Mouse (Mus musculus): ENCODE data around the gene Efhc1. TPM values are rescaled to one million over a fixed set of nuclear protein-coding genes. Genes with fewer than 3 reads are reported as not detected.

Efhc1 gene
- total RNA-seq, 2 experiments from 2014 or later, result 0.80 to 1.8 TPM

GRCm38 (mm10) chr1:20941322-20941721 is 10.1 kb upstream of the Efhc1 start:
- DNase-seq (ENCODE audit: low spot score in 2 of 2), result no peak
- intact Hi-C loops (cut with DNase I), result no loop called here

GRCm38 (mm10) chr1:20941857-20942256 is 9.6 kb upstream of the Efhc1 start:
- no peak for DNase-seq (ENCODE audit: low spot score in 2 of 2)
- intact Hi-C loops (cut with DNase I), result no loop called here

- intact Hi-C loops (cut with DNase I), result no loop called here
- DNase-seq (ENCODE audit: low spot score in 2 of 2), result no peak
These were observed 8.4 kb upstream of the Efhc1 start for GRCm38 (mm10) chr1:20943016-20943415.

GRCm38 (mm10) chr1:20951799-20952198 is 373 bp downstream of the Efhc1 start:
- intact Hi-C loops (cut with DNase I), result loop anchor here (10.0 kb wide), 1 partner anchor 123 kb away; the partner anchor contains the start of gene Tram2

GRCm38 (mm10) chr1:20954876-20955275 is 3.5 kb downstream of the Efhc1 start:
- DNase-seq (ENCODE audit: low spot score in 2 of 2), result no peak
- intact Hi-C loops (cut with DNase I), result loop anchor here (10.0 kb wide), 1 partner anchor 120 kb away; the partner anchor contains the start of gene Tram2

More at GRCm38 (mm10) chr1:20951799-20952198, 373 bp downstream of the Efhc1 start:
- DNase-seq (ENCODE audit: low spot score in 2 of 2), result no peak

- DNase-seq (ENCODE audit: low spot score in 2 of 2), result no peak
- intact Hi-C loops (cut with DNase I), result no loop called here
These were observed 18.2 kb downstream of the Efhc1 start for GRCm38 (mm10) chr1:20969642-20970041.

GRCm38 (mm10) chr1:20973389-20973788 is 22.0 kb downstream of the Efhc1 start:
- no peak for DNase-seq (ENCODE audit: low spot score in 2 of 2)
- intact Hi-C loops (cut with DNase I), result no loop called here

GRCm38 (mm10) chr1:20974341-20975135 is 23.1 kb downstream of the Efhc1 start:
- DNase-seq (ENCODE audit: low spot score in 2 of 2), result no peak
- intact Hi-C loops (cut with DNase I), result no loop called here

- intact Hi-C loops (cut with DNase I), result no loop called here
These were observed 29.1 kb downstream of the Efhc1 start for GRCm38 (mm10) chr1:20980553-20980952.

GRCm38 (mm10) chr1:20981764-20982163 is 30.3 kb downstream of the Efhc1 start:
- DNase-seq (ENCODE audit: low spot score in 2 of 2), result no peak
- intact Hi-C loops (cut with DNase I), result no loop called here

More at GRCm38 (mm10) chr1:20980553-20980952, 29.1 kb downstream of the Efhc1 start:
- DNase-seq (ENCODE audit: low spot score in 2 of 2), result no peak

GRCm38 (mm10) chr1:20984103-20984502 is 32.7 kb downstream of the Efhc1 start:
- DNase-seq (ENCODE audit: low spot score in 2 of 2), result no peak
- intact Hi-C loops (cut with DNase I), result no loop called here

- no peak for DNase-seq (ENCODE audit: low spot score in 2 of 2)
- intact Hi-C loops (cut with DNase I), result no loop called here
These were observed 33.2 kb downstream of the Efhc1 start for GRCm38 (mm10) chr1:20984582-20984981.

- intact Hi-C loops (cut with DNase I), result no loop called here
- no peak for DNase-seq (ENCODE audit: low spot score in 2 of 2)
These were observed 35.1 kb downstream of the Efhc1 start for GRCm38 (mm10) chr1:20986378-20987056.

GRCm38 (mm10) chr1:20989461-20990083 is 38.1 kb downstream of the Efhc1 start:
- no peak for DNase-seq (ENCODE audit: low spot score in 2 of 2)
- intact Hi-C loops (cut with DNase I), result no loop called here

GRCm38 (mm10) chr1:20993690-20994089 is 42.3 kb downstream of the Efhc1 start:
- no peak for DNase-seq (ENCODE audit: low spot score in 2 of 2)
- intact Hi-C loops (cut with DNase I), result no loop called here

GRCm38 (mm10) chr1:20994338-20994737 is 42.9 kb downstream of the Efhc1 start:
- intact Hi-C loops (cut with DNase I), result no loop called here
- no peak for DNase-seq (ENCODE audit: low spot score in 2 of 2)

- intact Hi-C loops (cut with DNase I), result no loop called here
- no peak for DNase-seq (ENCODE audit: low spot score in 2 of 2)
These were observed 44.0 kb downstream of the Efhc1 start for GRCm38 (mm10) chr1:20995331-20995986.

- DNase-seq (ENCODE audit: low spot score in 2 of 2), result no peak
- intact Hi-C loops (cut with DNase I), result no loop called here
These were observed 45.3 kb downstream of the Efhc1 start for GRCm38 (mm10) chr1:20996603-20997327.

- no peak for DNase-seq (ENCODE audit: low spot score in 2 of 2)
- intact Hi-C loops (cut with DNase I), result no loop called here
These were observed 45.9 kb downstream of the Efhc1 start for GRCm38 (mm10) chr1:20997328-20997689.

All from left cerebral cortex, postnatal 25 days (tissue).